Mouse (Mus musculus) brain, embryonic 14.5 days (tissue): Measurements from ENCODE around the gene Efnb3. TPM values are rescaled to one million over a fixed set of nuclear protein-coding genes. Genes with fewer than 3 reads are reported as not detected.

ENCODE experiments used
- DNase-seq: peaks from one replicate; pipeline ENCODE4 v3.0.0-alpha.2; 2011; ENCODE audit warnings: low read depth
- CTCF ChIP-seq: fragments of 200-500 bp; IDR thresholded peaks from 2 replicates; pipeline ENCODE4 v1.5.1; 2012; ENCODE audit warnings: inconsistent platforms, mild to moderate bottlenecking, moderate library complexity, borderline replicate concordance; ENCODE audit not compliant: insufficient read depth, insufficient read length; ENCODE audit errors: extremely low read depth
- POLR2A ChIP-seq: fragments of 200-500 bp; IDR thresholded peaks from 2 replicates; pipeline ENCODE4 v1.6.1; 2012; ENCODE audit warnings: mild to moderate bottlenecking, inconsistent platforms, borderline replicate concordance; ENCODE audit not compliant: poor library complexity, insufficient read depth, insufficient read length, severe bottlenecking; ENCODE audit errors: extremely low read depth
- polyA plus RNA-seq: library from polyadenylated mRNA; depleted of rRNA; stranded (reverse); fragments of >200 nt; gene quantifications from 2 replicates; pipeline ENCODE4 v1.2.3, GENCODE M21; 2012

Gene Efnb3
- polyA plus RNA-seq, 1 experiment: 187 TPM

DNA sequence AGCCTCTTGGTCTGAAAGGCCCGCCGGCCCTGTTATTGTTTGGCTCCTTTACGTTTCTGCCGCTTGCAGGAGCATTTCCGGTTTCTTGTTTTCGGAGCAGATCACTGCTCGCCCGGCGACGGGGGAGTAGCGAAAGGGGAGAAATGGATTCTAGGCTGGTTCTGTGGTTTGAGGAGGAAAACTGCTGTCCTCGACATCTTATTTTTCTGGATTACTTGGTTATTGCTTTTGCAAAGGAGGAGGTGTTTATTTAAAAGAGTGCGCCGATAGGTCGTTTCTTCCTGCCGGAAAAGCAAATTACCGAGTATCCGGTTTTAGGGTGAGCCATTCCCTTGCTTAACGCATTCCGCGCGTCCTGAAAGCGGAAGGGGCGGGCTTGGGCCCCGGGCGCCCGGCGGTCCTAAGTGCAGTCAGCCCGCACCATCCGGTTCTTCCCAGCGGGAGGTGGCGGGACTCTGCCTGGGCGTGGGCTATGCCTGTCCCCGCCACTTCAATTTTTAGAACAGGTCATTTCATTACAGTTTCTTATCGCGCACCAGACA is 21.2 kb upstream of the Efnb3 start:
- DNase-seq: peak; percentile 99
- no peak for TF ChIP-seq CTCF
- peak; percentile 57; the same call in 1 of the 2 replicates for TF ChIP-seq POLR2A

- TF ChIP-seq CTCF: no peak
- no peak; the same call in 1 of the 2 replicates for TF ChIP-seq POLR2A
- no peak for DNase-seq
These were observed 20.7 kb upstream of the Efnb3 start for GRCm38 (mm10) chr11:69580572-69581146.

DNA sequence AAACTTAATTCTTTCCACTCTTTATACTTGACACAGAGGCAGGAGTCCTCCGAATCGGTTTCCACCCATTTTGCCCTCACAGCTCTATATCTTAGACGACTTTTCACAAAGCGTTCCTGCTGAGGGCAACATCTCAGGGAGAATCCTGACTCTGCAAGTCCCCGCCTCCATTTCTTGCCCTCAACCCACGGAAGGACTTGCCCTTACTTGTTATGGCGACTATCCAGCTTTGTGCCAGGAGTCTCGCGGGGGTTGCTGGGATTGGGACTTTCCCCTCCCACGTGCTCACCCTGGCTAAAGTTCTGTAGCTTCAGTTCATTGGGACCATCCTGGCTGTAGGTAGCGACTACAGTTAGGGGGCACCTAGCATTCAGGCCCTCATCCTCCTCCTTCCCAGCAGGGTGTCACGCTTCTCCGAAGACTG is 20.1 kb upstream of the Efnb3 start, which contains the start of the genes Wrap53 and Trp53:
Wrap53 (minus strand) TSS at position 165 of the 424 bp plus-strand sequence.
Trp53 (plus strand) TSS at position 269 of the 424 bp plus-strand sequence.
- peak; percentile 98 for DNase-seq
- TF ChIP-seq CTCF (no peak), POLR2A (0 out of 2 replicates have a peak, but pooled peaks have one; percentile 11)

GRCm38 (mm10) chr11:69579128-69580017 is 19.4 kb upstream of the Efnb3 start:
- DNase-seq: peak; percentile 99
- TF ChIP-seq CTCF (peak; percentile 100), POLR2A (peak; percentile 45; the same call in 1 of the 2 replicates)

DNA sequence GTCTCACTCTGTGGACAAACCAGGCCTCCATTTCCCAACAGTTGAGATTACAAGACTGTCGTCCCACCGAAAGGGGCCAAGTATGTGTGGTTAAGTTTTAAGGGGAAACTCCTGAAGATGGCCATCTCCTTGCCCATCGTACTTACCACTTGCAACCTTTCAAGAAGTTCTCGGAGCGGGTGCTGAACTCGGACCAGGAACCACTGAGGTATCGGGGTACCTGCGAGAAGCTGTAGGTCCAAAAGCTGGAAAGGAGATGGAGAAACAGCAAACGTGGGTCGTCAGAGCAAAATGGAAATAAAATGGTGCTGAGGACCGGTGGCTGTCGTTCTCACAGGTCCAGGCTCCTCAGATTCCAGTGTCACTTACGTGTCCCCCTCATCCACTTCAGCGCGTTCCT is 18.3 kb upstream of the Efnb3 start:
- no peak for TF ChIP-seq POLR2A
- TF ChIP-seq CTCF: no peak
- DNase-seq: no peak

DNA sequence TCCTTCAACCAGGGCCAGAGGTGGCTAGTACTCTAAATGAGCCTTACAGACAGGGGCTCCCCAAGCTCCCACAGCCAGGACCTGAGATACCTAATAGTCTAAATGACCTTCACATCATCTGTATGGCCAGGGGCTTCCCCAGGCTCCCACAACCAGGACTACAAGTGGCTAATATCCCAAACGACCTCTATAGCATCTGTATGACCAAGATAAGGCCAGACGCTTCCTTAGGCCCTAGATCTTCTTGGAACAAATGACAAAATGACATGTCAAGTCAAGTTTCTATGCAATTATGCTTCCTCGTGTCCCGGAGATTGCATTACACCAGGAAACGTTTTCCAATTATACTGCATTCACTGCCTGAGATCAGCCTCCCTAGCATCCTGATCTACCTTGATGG is 16.3 kb upstream of the Efnb3 start:
- TF ChIP-seq POLR2A (no peak), CTCF (no peak)
- no peak for DNase-seq

GRCm38 (mm10) chr11:69575220-69575619 is 15.2 kb upstream of the Efnb3 start:
- DNase-seq: peak; percentile 71
- TF ChIP-seq CTCF (peak; percentile 59; the same call in 1 of the 2 replicates), POLR2A (no peak)

- no peak for DNase-seq
- TF ChIP-seq CTCF (no peak), POLR2A (no peak)
These were observed 5.1 kb upstream of the Efnb3 start for GRCm38 (mm10) chr11:69565131-69565530.

GRCm38 (mm10) chr11:69564391-69564790 is 4.4 kb upstream of the Efnb3 start:
- TF ChIP-seq CTCF (no peak), POLR2A (no peak)
- no peak for DNase-seq

GRCm38 (mm10) chr11:69563373-69563772 is 3.4 kb upstream of the Efnb3 start:
- TF ChIP-seq CTCF: no peak
- no peak for TF ChIP-seq POLR2A
- DNase-seq: no peak

- peak; percentile 84 for DNase-seq
- no peak for TF ChIP-seq CTCF
- TF ChIP-seq POLR2A: no peak
These were observed 1.2 kb upstream of the Efnb3 start for GRCm38 (mm10) chr11:69560896-69561854.
